Comparison of ENCODE assay signal across 8 mouse cellular contexts in genomic region chr15:79685141-79685641, GRCm38 (mm10). TPM values are rescaled to one million over a fixed set of nuclear protein-coding genes. Genes with fewer than 3 reads are reported as not detected.
A peak's percentile ranks its signal among the peaks of the same experiment; 100 is the strongest.
DNase-seq lines count a peak whose midpoint lies in the region; ATAC-seq and TF ChIP-seq lines count a peak whose summit lies in the region.

No protein-coding gene starts in this region.

- 60% methylated on average over 6 of the region's 6 CpGs for WGBS in forebrain, embryonic 11.5 days
- WGBS in kidney, postnatal 0 days, result 10% methylated on average over 6 of the region's 6 CpGs
- WGBS in neural tube, embryonic 12.5 days, result 55% methylated on average over 6 of the region's 6 CpGs

- peaks cover 13% of the 10 kb centered on the region for H3K4me1 ChIP-seq in forebrain, embryonic 11.5 days (replicated peaks; ENCODE audit: control insufficient read depth, insufficient read depth, low read length)
- peaks cover 43% of the 10 kb centered on the region for H3K4me1 ChIP-seq in kidney, postnatal 0 days (replicated peaks; ENCODE audit: insufficient read depth, low read length)
- peaks cover 47% of the 10 kb centered on the region for H3K4me1 ChIP-seq in neural tube, embryonic 12.5 days

- peak overlapping the region; percentile 1; the same call in 1 of the 2 replicates for H3K9ac ChIP-seq in forebrain, embryonic 11.5 days (ENCODE audit: low read length)
- peak overlapping the region; percentile 92; the same call in 1 of the 2 replicates for H3K9ac ChIP-seq in kidney, postnatal 0 days (ENCODE audit: low read depth, low read length)
- peak overlapping the region; percentile 36 for H3K9ac ChIP-seq in neural tube, embryonic 12.5 days

- ATAC-seq in forebrain, embryonic 11.5 days (replicated peaks; ENCODE audit: low FRiP score), result no peak
- ATAC-seq in kidney, postnatal 0 days (replicated peaks; ENCODE audit: low FRiP score, low read depth), result peak; percentile 37; the same call in 1 of the 2 replicates
- no peak for ATAC-seq in neural tube, embryonic 12.5 days (ENCODE audit: low FRiP score, low read depth)
- no peak for ATAC-seq in erythroid progenitor cell, adult 5-6 weeks (replicated peaks; ENCODE audit: low FRiP score, poor library complexity, severe bottlenecking)

- TF ChIP-seq CTCF in layer of hippocampus, adult 2 months (conservative IDR thresholded peaks at IDR 0.05), result no peak
- no peak for TF ChIP-seq CTCF in kidney, postnatal 0 days (IDR thresholded peaks at IDR 0.05; ENCODE audit: low read depth)

- no peaks in the 10 kb centered on the region for H3K27me3 ChIP-seq in forebrain, embryonic 11.5 days (ENCODE audit: control insufficient read depth, insufficient read depth, low read length)
- no peaks in the 10 kb centered on the region for H3K27me3 ChIP-seq in kidney, postnatal 0 days (ENCODE audit: insufficient read depth, low read length)
- H3K27me3 ChIP-seq in neural tube, embryonic 12.5 days (replicated peaks), result no peaks in the 10 kb centered on the region

- H3K9me3 ChIP-seq in forebrain, embryonic 11.5 days (ENCODE audit: control insufficient read depth, low read length), result no peaks in the 10 kb centered on the region
- H3K9me3 ChIP-seq in kidney, postnatal 0 days (replicated peaks; ENCODE audit: low read length), result no peaks in the 10 kb centered on the region
- H3K9me3 ChIP-seq in neural tube, embryonic 12.5 days, result no peaks in the 10 kb centered on the region

- H3K36me3 ChIP-seq in forebrain, embryonic 11.5 days (ENCODE audit: control insufficient read depth, insufficient read depth, low read length), result no peaks in the 10 kb centered on the region
- no peaks in the 10 kb centered on the region for H3K36me3 ChIP-seq in kidney, postnatal 0 days (ENCODE audit: insufficient read depth, low read length)
- no peaks in the 10 kb centered on the region for H3K36me3 ChIP-seq in neural tube, embryonic 12.5 days

- DNase-seq in layer of hippocampus, adult 2 months (ENCODE audit: low spot score in 2 of 2), result no peak
- no peak for DNase-seq in layer of hippocampus, postnatal 14 days (ENCODE audit: low spot score in 2 of 2)
- no peak for DNase-seq in forebrain, embryonic 11.5 days (ENCODE audit: low spot score)
- DNase-seq in kidney, postnatal 0 days (ENCODE audit: low spot score), result peak; percentile 61
- DNase-seq in thymus, postnatal 4 days, result no peak
- no peak for DNase-seq in layer of hippocampus, adult 9-10 months (ENCODE audit: low spot score)

- 0 out of 2 replicates have a peak overlapping the region, but pooled peaks have one; percentile 98 for H3K27ac ChIP-seq in layer of hippocampus, adult 2 months
- H3K27ac ChIP-seq in forebrain, embryonic 11.5 days (ENCODE audit: low read depth, low read length), result no peak overlapping the region
- H3K27ac ChIP-seq in kidney, postnatal 0 days, result peak overlapping the region; percentile 70
- no peak overlapping the region for H3K27ac ChIP-seq in neural tube, embryonic 12.5 days

- peak overlapping the region; percentile 87 for H3K4me3 ChIP-seq in layer of hippocampus, adult 2 months
- peak overlapping the region; percentile 3 for H3K4me3 ChIP-seq in forebrain, embryonic 11.5 days (ENCODE audit: low read depth, low read length)
- peak overlapping the region; percentile 88 for H3K4me3 ChIP-seq in kidney, postnatal 0 days (replicated peaks; ENCODE audit: low read depth, low read length)
- H3K4me3 ChIP-seq in neural tube, embryonic 12.5 days, result peak overlapping the region; percentile 87

- peak overlapping the region; percentile 90 for H3K4me2 ChIP-seq in forebrain, embryonic 11.5 days (ENCODE audit: low read depth, low read length, severe bottlenecking)
- peak overlapping the region; percentile 78 for H3K4me2 ChIP-seq in kidney, postnatal 0 days (ENCODE audit: low read length)
- H3K4me2 ChIP-seq in neural tube, embryonic 12.5 days (replicated peaks), result peak overlapping the region; percentile 82

RNA-seq across cellular contexts. Expression of gene Josd1, which starts 2.5 kb away (rescaled TPM):
- 10 to 100 TPM; 46.0 to 47.0 TPM for total RNA-seq in layer of hippocampus, adult 2 months (2021)
- total RNA-seq in layer of hippocampus, postnatal 14 days (2021), result 10 to 100 TPM; 46.2 to 46.4 TPM
- polyA plus RNA-seq in forebrain, embryonic 11.5 days (2014; fragmentation: Nextera tagmentation; extraction: Ambion mirVana), result 13.4 and 13.8 TPM in 2 replicates
- 18.8 and 19.0 TPM in 2 replicates for polyA plus RNA-seq in kidney, postnatal 0 days (2015; fragmentation: Nextera tagmentation; extraction: Ambion mirVana)
- 26.7 and 26.9 TPM in 2 replicates for polyA plus RNA-seq in neural tube, embryonic 12.5 days (2016; fragmentation: Nextera tagmentation; extraction: Ambion mirVana)
- 17.7 and 18.4 TPM in 2 replicates for total RNA-seq in erythroid progenitor cell, adult 5-6 weeks (2015; ENCODE audit: low replicate concordance)
- total RNA-seq in erythroid progenitor cell, adult 5-6 weeks (2017; ENCODE audit: low replicate concordance), result 17.3 and 27.6 TPM in 2 replicates

RNA-seq across cellular contexts. Expression of gene Gtpbp1, which starts 5.5 kb away (rescaled TPM):
- 10 to 100 TPM; 52.4 to 59.1 TPM for total RNA-seq in layer of hippocampus, adult 2 months (2021)
- total RNA-seq in layer of hippocampus, postnatal 14 days (2021), result 10 to 100 TPM; 43.3 to 44.1 TPM
- polyA plus RNA-seq in forebrain, embryonic 11.5 days (2014; fragmentation: Nextera tagmentation; extraction: Ambion mirVana), result 53.4 and 54.3 TPM in 2 replicates
- polyA plus RNA-seq in kidney, postnatal 0 days (2015; fragmentation: Nextera tagmentation; extraction: Ambion mirVana), result 24.3 and 26.9 TPM in 2 replicates
- 41.6 and 42.5 TPM in 2 replicates for polyA plus RNA-seq in neural tube, embryonic 12.5 days (2016; fragmentation: Nextera tagmentation; extraction: Ambion mirVana)
- 43.6 and 63.1 TPM in 2 replicates for total RNA-seq in erythroid progenitor cell, adult 5-6 weeks (2015; ENCODE audit: low replicate concordance)
- 64.1 and 94.1 TPM in 2 replicates for total RNA-seq in erythroid progenitor cell, adult 5-6 weeks (2017; ENCODE audit: low replicate concordance)

RNA-seq across cellular contexts. Expression of gene Tomm22, which starts 14.5 kb away (rescaled TPM):
- total RNA-seq in layer of hippocampus, adult 2 months (2021), result 100 to 1,000 TPM in 1 of 2 experiments, 10 to 100 TPM in 1; 99.9 to 105 TPM
- total RNA-seq in layer of hippocampus, postnatal 14 days (2021), result 100 to 1,000 TPM; 103 TPM
- polyA plus RNA-seq in forebrain, embryonic 11.5 days (2014; fragmentation: Nextera tagmentation; extraction: Ambion mirVana), result 271 and 288 TPM in 2 replicates
- 264 TPM in 2 replicates for polyA plus RNA-seq in kidney, postnatal 0 days (2015; fragmentation: Nextera tagmentation; extraction: Ambion mirVana)
- 261 and 264 TPM in 2 replicates for polyA plus RNA-seq in neural tube, embryonic 12.5 days (2016; fragmentation: Nextera tagmentation; extraction: Ambion mirVana)
- 70.8 and 73.9 TPM in 2 replicates for total RNA-seq in erythroid progenitor cell, adult 5-6 weeks (2015; ENCODE audit: low replicate concordance)
- 54.8 and 62.5 TPM in 2 replicates for total RNA-seq in erythroid progenitor cell, adult 5-6 weeks (2017; ENCODE audit: low replicate concordance)

RNA-seq across cellular contexts. Expression of gene Cby1, which starts 26.2 kb away (rescaled TPM):
- 10 to 100 TPM; 39.5 to 45.4 TPM for total RNA-seq in layer of hippocampus, adult 2 months (2021)
- total RNA-seq in layer of hippocampus, postnatal 14 days (2021), result 10 to 100 TPM; 57.0 to 59.9 TPM
- 78.8 and 81.6 TPM in 2 replicates for polyA plus RNA-seq in forebrain, embryonic 11.5 days (2014; fragmentation: Nextera tagmentation; extraction: Ambion mirVana)
- polyA plus RNA-seq in kidney, postnatal 0 days (2015; fragmentation: Nextera tagmentation; extraction: Ambion mirVana), result 51.7 and 52.7 TPM in 2 replicates
- 72.0 and 74.2 TPM in 2 replicates for polyA plus RNA-seq in neural tube, embryonic 12.5 days (2016; fragmentation: Nextera tagmentation; extraction: Ambion mirVana)
- total RNA-seq in erythroid progenitor cell, adult 5-6 weeks (2015; ENCODE audit: low replicate concordance), result 3.6 and 6.3 TPM in 2 replicates
- total RNA-seq in erythroid progenitor cell, adult 5-6 weeks (2017; ENCODE audit: low replicate concordance), result 13.0 and 15.4 TPM in 2 replicates

RNA-seq across cellular contexts. Expression of gene Fam227a, which starts 26.4 kb away (rescaled TPM):
- total RNA-seq in layer of hippocampus, adult 2 months (2021), result 10 to 100 TPM; 12.3 to 13.1 TPM
- 10 to 100 TPM; 10.2 to 11.0 TPM for total RNA-seq in layer of hippocampus, postnatal 14 days (2021)
- 4.5 and 4.7 TPM in 2 replicates for polyA plus RNA-seq in forebrain, embryonic 11.5 days (2014; fragmentation: Nextera tagmentation; extraction: Ambion mirVana)
- polyA plus RNA-seq in kidney, postnatal 0 days (2015; fragmentation: Nextera tagmentation; extraction: Ambion mirVana), result 0.66 and 1.3 TPM in 2 replicates
- 4.3 and 6.0 TPM in 2 replicates for polyA plus RNA-seq in neural tube, embryonic 12.5 days (2016; fragmentation: Nextera tagmentation; extraction: Ambion mirVana)
- total RNA-seq in erythroid progenitor cell, adult 5-6 weeks (2015; ENCODE audit: low replicate concordance), result 3.2 TPM in 1 of 2 replicates, not detected in the other
- 4.4 and 8.6 TPM in 2 replicates for total RNA-seq in erythroid progenitor cell, adult 5-6 weeks (2017; ENCODE audit: low replicate concordance)

Comparison
In these comparisons a context has a peak if more than half of its experiments do, and no peak if none do; other contexts are left out.
1. H3K27ac ChIP-seq: peak in layer of hippocampus, adult 2 months (single experiment) and kidney, postnatal 0 days (single experiment); none in forebrain, embryonic 11.5 days (single experiment) and neural tube, embryonic 12.5 days (single experiment).
2. H3K4me3 ChIP-seq: peak in every context shown above with its lines; median percentile 88 in kidney, postnatal 0 days; 87 in layer of hippocampus, adult 2 months; 87 in neural tube, embryonic 12.5 days; 3 in forebrain, embryonic 11.5 days.
3. H3K9ac ChIP-seq: peak in every context shown above with its lines; median percentile 92 in kidney, postnatal 0 days; 36 in neural tube, embryonic 12.5 days; 1 in forebrain, embryonic 11.5 days.
4. Peak in every context shown above with its lines, with median percentiles within 50 percentile points of each other: H3K4me2 ChIP-seq.